Mouse (Mus musculus) MEL (cell line): ENCODE data around the gene Tax1bp1.

Experiments used
- BHLHE40 ChIP-seq: IDR thresholded peaks from 2 replicates; pipeline ENCODE4 v1.6.1; 2012; ENCODE audit warnings: low read depth, mild to moderate bottlenecking, inconsistent platforms, low read length, improper control_type of control experiment, borderline replicate concordance
- CTCF ChIP-seq, 3 experiments: IDR thresholded peaks in 2 of 3; conservative IDR thresholded peaks in 1 of 3; 2 replicates each; pipeline ENCODE4 v1.5.1; 2011 to 2012; ENCODE audit warnings: low read length in 3 of 3, low read depth in 2 of 3, mild to moderate bottlenecking in 2 of 3, improper control_type of control experiment in 1 of 3, inconsistent platforms in 1 of 3, mixed read lengths in 1 of 3, moderate library complexity in 1 of 3; ENCODE audit not compliant: control insufficient read depth in 1 of 3, insufficient read depth in 1 of 3, poor library complexity in 1 of 3, severe bottlenecking in 1 of 3
- EP300 ChIP-seq, 2 experiments: IDR thresholded peaks; 2 replicates each; pipeline ENCODE4 v1.6.1; 2011; ENCODE audit warnings: improper control_type of control experiment in 2 of 2, low read length in 2 of 2, low read depth in 1 of 2, mild to moderate bottlenecking in 1 of 2
- GATA1 ChIP-seq: IDR thresholded peaks from 2 replicates; pipeline ENCODE4 v1.6.1; 2011; ENCODE audit warnings: low read depth, low read length, improper control_type of control experiment
- MXI1 ChIP-seq: IDR thresholded peaks from 2 replicates; pipeline ENCODE4 v1.6.1; 2011; ENCODE audit warnings: mild to moderate bottlenecking, low read depth, low read length, improper control_type of control experiment
- NELFE ChIP-seq: IDR thresholded peaks from 2 replicates; pipeline ENCODE4 v1.6.1; 2011; ENCODE audit warnings: low read depth, low read length, improper control_type of control experiment
- POLR2A ChIP-seq, 2 experiments: IDR thresholded peaks; 2 replicates each; pipeline ENCODE4 v1.6.1; 2011 to 2012; ENCODE audit warnings: low read length in 2 of 2, mild to moderate bottlenecking in 2 of 2, control low read depth in 1 of 2, improper control_type of control experiment in 1 of 2, low read depth in 1 of 2, moderate library complexity in 1 of 2; ENCODE audit not compliant: control insufficient read depth in 1 of 2, insufficient read depth in 1 of 2, poor library complexity in 1 of 2
- POLR2AphosphoS2 ChIP-seq: IDR thresholded peaks from 2 replicates; pipeline ENCODE4 v1.6.1; 2011; ENCODE audit warnings: low read length, improper control_type of control experiment
- TAL1 ChIP-seq: IDR thresholded peaks from 2 replicates; pipeline ENCODE4 v1.6.1; 2012; ENCODE audit warnings: mild to moderate bottlenecking, inconsistent platforms, low read length, moderate library complexity, mixed read lengths
- TBP ChIP-seq: IDR thresholded peaks from 2 replicates; pipeline ENCODE4 v1.8.0; 2011; ENCODE audit warnings: low read depth, low read length, improper control_type of control experiment

DNA sequence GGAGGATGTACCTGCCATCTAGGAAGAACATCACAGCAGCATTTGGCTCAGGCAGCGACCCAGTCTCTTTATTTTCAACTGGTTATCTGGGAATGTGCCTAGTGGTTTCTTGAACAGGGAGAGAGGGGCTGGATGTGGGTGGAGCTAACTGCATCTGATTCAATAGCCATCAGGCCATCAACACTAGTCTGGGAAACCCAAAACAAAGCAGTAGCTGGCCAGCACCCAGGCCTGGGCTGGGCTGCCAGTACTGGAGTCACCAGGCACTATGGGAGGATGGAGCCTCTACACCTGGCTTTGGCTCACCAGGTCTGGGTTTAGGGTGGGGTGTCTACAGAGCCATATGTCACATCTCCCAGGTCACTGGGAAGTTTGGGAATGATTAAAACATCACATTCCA lies 83.2 kb downstream of the Tax1bp1 start:
- TF ChIP-seq BHLHE40 (no peak), EP300 (IDR thresholded peaks at IDR 0.05; ENCODE audit: low read depth in 1 of 2, low read length in 2 of 2) (no peak), POLR2A (IDR thresholded peaks at IDR 0.05; ENCODE audit: control insufficient read depth in 1 of 2, insufficient read depth in 1 of 2, low read depth in 1 of 2, low read length in 2 of 2, poor library complexity in 1 of 2) (no peak), POLR2AphosphoS2 (no peak), CTCF (IDR thresholded peaks at IDR 0.05 in 2 of 3, conservative IDR thresholded peaks at IDR 0.05 in 1 of 3; ENCODE audit: control insufficient read depth in 1 of 3, insufficient read depth in 1 of 3, low read depth in 2 of 3, low read length in 3 of 3, poor library complexity in 1 of 3, severe bottlenecking in 1 of 3) (no peak), TAL1 (no peak), MXI1 (no peak), GATA1 (no peak), TBP (no peak), NELFE (no peak)
